Mouse (Mus musculus) hindlimb bud, embryonic 11.5 days (tissue): ENCODE measurements at regions not wholly inside any gene's neighbourhood (a gene's known extent, or its start where the extent isn't known, plus 50 kb on each side); places are given as distances from the start of the nearest gene placed in this dataset.

ENCODE experiments used
- DNase-seq: peaks from one replicate; pipeline ENCODE4 v3.0.0-alpha.2; 2012; ENCODE audit warnings: low read depth, low spot score; ENCODE audit errors: extremely low spot score

DNA sequence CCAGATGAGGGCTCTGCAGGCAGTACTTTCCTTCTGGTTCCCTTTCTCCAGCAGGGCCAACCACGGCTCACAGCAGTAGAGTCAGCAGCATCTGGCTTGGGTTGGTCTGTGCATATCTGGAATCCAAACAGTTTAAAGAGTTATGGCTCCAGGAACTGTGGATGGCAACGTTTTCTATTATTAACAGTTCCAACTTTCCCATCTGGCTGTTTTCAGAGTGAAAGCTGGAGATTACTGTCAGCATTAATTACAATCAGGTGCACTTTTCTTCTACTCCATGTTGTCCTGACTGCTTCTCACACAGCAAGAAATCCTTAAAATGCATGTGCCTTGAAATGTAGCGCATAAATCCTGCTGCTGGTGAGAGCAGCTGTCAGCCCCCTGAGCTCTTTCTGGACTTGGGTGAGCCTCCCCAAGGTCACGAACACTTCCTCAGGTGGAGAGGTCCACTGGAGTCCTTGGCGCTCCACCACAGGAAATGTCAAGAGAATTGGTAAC, 250.6 kb upstream of the Gli3 start:
- DNase-seq: peak; percentile 71

DNA sequence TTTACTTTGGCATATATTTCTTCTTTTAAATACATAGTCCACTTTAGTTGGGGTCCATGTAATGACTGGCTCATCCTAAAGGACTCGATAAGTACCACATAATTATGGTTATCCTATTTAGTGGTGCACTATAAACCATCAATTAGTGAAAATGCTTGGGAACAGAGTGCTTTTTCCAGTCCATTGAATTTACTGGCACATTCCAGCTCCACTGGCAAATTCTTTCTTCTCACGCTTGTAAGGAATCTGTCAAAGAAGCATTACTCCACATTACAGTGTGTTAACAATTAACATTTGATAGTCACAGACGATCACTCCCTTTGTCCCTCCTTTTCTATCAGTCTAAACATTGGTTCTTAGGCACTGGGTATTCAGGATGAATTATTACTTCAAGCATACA, 241.7 kb upstream of the Gli3 start:
- no peak for DNase-seq

- no peak for DNase-seq
These were observed 235.4 kb upstream of the Gli3 start for GRCm38 (mm10) chr13:15227641-15228040.
